Mouse (Mus musculus): ENCODE measurements around the gene Qpctl.

Qpctl gene

DNA sequence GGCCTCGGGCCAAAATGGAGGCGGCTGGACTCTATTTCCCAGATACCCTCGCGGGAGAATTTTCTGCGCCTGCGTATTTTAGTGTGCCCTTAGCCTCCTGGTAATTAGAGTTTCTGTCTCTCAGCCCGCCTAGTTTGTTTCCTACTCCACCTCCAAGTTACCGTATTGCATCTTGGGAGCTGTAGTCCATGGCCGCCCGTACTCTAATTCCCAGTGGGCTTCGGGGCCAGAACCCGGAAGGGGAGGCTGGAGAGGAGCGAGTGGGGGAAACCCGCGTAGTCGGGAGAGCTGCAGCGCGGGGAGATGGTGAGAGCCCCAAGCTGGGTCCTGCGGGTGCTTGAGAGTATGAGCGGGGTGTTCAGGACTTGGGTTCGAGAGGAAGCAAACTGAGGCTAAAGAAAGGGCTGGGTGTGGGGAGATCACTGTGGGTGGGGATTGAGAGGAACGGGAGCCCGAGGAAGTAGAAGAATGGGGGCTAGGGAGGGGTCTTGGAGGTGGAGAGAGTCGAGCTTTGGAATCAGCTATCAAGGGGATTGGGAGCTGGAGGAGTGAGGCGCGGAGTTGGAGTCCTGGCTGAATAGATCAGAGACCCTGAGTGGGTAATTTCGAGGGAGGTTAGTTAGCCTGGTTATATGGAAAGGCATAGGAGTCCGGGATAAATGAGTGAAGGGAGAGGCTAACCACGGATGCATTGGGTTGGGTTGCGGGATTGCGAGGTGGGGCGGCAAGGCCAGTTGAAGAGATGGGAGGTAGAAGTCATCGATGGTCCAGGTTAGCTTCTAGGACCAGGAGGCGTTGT is 29.3 kb downstream of the Qpctl start, which contains the start of gene Fbxo46:
TSS of gene Fbxo46 (plus strand) at position 229 of the 799 bp plus-strand sequence.
- peak; percentile 86 for DNase-seq (ENCODE audit: low spot score)

DNA sequence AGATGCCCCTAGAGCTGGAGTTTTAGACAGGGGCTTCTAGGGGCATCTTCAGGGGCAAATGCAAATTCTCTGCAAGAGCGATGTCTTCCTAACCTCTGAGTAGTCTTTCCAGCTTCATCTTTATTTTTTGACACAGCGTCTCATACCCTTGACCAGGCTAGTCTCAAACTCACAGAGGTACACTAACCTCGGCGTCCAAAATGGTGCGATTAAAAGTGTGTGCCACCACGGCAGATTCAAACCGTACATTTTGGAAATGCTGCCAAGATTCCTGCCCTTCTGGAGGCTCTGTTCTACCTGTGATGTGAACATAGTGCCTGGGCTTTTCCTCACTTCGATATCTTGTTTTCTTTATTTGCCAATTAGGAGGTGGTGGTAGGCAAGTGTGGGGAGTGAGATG is 30.0 kb downstream of the Qpctl start:
- no peak for DNase-seq (ENCODE audit: low spot score)

DNA sequence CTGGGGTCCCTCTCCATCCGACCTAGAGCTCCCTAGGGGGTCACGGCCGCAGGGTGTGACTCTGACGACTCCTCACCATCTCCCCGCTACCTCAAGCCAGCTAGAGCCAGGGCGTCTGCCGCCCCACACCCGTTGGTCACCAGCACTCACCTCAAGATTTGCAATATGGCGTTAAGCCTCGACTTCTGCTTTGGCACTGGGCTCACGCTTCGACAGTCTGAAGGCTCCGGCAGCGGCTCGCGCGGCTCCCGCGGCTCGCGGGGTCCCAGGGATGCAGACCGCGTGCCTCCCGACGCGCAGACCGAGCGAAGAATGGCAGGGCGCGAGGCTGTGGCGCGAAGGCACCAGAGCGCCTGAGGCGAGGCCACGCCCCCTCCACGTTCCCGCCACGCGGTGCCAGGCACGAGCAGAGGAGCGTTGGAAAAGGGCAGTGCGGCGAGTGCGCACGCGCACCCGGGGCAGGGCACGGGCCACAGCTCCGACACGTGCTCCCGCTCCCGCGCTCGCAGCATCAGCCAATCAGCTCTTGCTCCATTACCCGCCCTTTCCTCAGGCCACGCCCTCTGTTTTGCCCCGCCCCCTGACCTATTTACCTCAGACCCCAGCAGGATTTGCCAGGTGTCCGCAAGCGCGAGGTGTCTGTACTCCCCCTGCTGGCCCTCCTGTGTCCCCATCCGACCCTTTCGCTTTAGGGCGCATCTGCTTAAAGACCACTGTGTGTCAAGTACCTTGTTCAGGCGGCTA is 30.9 kb downstream of the Qpctl start, which contains the start of gene Gm4969:
TSS of gene Gm4969 (minus strand) at position 341 of the 744 bp plus-strand sequence.
- peak; percentile 52 for DNase-seq (ENCODE audit: low spot score)

DNA sequence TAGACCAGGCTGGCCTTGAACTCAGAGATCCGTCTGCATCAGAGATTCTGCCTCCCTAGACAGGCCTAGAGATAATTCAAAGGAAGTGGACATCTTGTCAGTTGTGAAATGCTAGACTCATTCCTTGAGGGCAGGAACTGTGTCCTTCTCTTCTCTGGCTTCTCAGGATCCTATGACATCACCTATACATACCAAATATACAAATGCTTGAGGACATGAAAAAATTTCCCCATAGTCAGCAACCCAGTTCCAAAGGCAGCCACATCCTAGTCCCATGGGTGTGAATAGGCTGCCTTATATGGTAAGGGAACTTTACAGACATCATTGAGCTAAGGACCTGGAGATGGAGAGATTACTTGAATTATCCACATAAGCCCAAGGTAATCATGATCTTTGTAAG is 39.5 kb downstream of the Qpctl start:
- DNase-seq (ENCODE audit: low spot score) = no peak

- no peak for DNase-seq (ENCODE audit: low spot score)
Measured at GRCm38 (mm10) chr7:19107436-19107835, 41.7 kb downstream of the Qpctl start.

GRCm38 (mm10) chr7:19104486-19104885 is 44.6 kb downstream of the Qpctl start:
- DNase-seq (ENCODE audit: low spot score) = no peak

DNA sequence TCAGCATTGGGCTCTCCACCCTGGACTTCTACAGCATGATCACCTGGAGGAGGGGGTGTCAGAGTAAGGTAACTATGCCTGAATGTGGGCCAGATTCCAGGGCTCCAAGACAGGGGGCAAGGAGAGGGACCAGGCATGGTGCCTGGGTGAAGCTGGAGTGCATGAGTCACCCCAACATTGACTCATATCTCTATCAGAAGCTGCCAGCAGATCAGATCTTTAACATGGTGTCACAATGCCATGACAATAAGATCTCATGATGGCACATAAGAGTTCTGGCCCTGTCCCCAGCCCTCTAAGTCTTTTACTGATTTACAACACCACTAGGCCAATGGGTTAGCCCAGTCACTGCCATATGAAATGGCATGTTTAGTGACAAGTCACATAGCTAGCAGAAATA is 45.4 kb downstream of the Qpctl start:
- DNase-seq (ENCODE audit: low spot score) = no peak

GRCm38 (mm10) chr7:19100290-19100689 is 48.8 kb downstream of the Qpctl start:
- no peak for DNase-seq (ENCODE audit: low spot score)

- DNase-seq (ENCODE audit: low spot score) = no peak
Measured at GRCm38 (mm10) chr7:19098811-19099210, 50.3 kb downstream of the Qpctl start.

DNA sequence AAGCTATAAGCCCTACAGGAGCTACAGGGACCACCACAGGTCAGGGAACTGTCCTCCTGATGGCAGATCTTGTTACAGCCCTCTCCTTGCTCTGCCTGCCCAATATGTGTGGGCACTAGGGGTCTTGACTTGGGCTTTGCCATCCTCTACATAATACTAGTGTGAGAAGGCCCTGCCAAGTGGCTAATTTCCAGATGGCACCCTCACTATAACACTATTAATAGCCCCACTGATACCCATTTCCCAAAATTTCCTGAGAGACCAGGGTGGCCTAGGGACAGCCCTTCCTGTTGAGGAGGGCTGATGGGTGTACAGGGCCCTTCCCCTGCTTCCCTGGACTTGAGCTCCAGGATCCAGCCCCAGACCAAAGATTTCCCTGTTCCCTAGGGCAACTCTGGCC is 51.2 kb downstream of the Qpctl start:
- DNase-seq (ENCODE audit: low spot score) = no peak

DNA sequence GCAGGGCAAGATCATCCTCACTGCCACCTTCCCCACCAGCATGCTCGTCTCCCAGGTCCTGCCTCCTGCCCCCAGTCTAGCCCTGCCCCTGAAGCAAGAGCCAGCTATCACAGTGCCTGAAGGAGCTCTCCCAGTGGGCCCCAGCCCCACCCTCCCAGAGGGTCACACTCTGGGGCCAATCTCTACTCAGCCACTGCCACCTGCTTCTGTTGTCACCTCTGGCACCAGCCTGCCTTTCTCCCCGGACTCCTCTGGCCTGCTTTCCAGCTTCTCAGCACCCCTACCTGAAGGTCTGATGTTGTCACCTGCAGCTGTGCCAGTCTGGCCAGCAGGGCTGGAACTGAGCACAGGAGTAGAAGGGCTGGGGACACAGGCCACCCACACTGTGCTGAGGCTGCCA is 51.9 kb downstream of the Qpctl start:
- no peak for DNase-seq (ENCODE audit: low spot score)

DNA sequence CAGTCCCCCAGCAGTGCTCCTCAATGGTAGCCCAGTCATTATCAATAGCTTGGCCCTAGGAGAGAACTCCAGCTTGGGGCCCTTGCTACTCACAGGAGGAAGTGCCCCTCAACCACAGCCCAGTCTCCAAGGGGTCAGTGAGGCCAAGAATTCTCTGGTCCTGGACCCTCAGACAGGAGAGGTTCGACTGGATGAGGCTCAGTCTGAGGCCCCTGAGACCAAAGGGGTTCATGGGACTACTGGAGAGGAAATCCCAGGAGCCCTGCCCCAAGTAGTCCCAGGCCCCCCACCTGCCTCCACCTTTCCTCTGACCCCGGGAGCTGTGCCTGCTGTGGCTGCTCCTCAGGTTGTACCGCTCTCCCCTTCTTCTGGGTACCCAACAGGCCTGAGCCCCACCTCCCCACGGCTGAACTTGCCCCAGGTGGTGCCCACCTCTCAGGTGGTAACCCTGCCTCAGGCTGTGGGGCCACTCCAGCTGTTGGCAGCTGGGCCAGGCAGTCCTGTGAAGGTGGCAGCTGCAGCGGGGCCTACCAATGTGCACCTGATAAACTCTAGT is 52.6 kb downstream of the Qpctl start:
- no peak for DNase-seq (ENCODE audit: low spot score)

DNA sequence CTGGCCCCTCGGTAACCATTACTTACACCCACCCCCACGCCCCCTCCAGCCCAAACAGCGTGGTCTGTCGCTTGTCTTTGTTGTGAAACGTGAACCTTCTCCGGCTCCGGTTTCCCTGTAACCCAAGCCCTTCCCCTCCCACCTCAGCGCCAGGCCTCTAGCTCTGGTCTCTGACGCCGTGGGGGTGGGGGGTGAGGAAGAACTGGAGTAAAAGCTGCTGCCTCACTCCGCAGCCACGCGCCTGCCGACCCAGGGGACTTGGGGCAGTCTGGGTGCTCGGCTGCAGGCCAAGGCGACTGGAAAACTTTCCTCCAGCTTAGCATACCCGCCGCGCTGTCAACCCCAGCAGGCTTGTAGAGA is 53.4 kb downstream of the Qpctl start:
- DNase-seq (ENCODE audit: low spot score) = peak; percentile 84

- DNase-seq (ENCODE audit: low spot score) = peak; percentile 72
Measured at GRCm38 (mm10) chr7:19094826-19095750, 54.0 kb downstream of the Qpctl start.

DNA sequence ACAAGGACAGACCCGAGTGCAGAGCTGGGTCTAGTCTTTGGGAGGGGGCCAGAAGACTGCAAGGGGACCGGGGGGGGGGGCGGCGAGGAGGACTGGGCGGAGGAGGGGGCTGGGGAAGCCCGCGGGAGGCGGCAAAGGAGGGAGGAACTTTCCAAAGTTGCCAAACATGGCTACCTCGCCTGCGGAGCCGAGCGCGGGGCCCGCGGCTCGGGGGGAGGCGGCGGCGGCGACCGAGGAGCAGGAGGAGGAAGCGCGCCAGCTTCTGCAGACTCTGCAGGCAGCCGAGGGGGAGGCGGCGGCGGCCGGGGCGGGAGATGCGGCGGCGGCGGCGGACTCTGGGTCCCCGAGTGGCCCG is 54.6 kb downstream of the Qpctl start, which contains the start of gene Six5:
TSS of gene Six5 (plus strand) at position 124 of the 355 bp plus-strand sequence.
- peak; percentile 74 for DNase-seq (ENCODE audit: low spot score)

DNA sequence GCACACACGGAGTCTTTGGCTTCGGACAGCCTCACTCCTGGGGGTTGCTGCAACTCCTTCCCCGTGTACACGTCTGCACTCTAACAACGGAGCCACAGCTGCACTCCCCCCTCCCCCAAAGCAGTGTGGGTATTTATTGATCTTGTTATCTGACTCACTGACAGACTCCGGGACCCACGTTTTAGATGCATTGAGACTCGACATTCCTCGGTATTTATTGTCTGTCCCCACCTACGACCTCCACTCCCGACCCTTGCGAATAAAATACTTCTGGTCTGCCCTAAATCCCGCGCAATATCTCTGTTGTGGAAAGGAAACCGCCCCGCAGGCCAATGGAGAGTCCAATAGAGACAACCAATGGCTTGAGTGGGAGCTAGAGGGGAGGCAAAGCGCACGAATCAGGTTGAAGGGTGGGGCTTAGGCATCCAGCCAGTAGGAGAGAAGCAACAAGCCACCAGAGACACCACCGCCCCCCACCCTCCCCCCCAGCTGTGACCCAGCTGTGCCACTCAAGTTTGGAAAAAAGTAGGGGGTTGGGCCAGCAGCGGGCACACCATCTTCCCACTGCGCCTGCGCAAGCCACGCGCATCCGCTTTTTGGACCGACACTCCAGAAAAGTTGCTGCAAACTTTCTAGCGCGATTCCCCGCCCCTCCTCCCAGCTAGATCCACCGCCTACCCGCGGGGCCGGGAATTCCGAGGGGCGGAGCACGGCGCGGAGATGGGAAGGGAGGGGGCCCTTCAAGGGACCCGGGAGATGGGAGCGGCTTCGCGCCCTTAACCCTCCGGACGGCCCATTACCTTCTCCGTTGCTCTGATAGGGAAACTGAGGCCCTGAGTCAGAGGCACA is 55.3 kb downstream of the Qpctl start:
- peak; percentile 99 for DNase-seq (ENCODE audit: low spot score)

DNA sequence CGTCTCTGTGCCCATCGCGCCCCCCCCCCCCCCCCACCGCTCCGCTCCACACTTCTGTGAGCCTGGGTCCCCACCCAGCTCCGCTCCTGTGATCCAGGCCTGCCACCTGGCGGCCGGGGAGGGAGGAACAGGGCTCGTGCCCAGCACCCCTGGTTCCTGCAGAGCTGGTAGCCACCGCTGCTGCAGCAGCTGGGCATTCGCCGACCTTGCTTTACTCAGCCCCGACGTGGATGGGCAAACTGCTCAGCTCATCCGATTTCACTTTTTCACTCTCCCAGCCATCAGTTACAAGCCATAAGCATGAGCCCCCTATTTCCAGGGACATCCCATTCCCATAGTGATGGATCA is 55.9 kb downstream of the Qpctl start:
- peak; percentile 89 for DNase-seq (ENCODE audit: low spot score)

DNA sequence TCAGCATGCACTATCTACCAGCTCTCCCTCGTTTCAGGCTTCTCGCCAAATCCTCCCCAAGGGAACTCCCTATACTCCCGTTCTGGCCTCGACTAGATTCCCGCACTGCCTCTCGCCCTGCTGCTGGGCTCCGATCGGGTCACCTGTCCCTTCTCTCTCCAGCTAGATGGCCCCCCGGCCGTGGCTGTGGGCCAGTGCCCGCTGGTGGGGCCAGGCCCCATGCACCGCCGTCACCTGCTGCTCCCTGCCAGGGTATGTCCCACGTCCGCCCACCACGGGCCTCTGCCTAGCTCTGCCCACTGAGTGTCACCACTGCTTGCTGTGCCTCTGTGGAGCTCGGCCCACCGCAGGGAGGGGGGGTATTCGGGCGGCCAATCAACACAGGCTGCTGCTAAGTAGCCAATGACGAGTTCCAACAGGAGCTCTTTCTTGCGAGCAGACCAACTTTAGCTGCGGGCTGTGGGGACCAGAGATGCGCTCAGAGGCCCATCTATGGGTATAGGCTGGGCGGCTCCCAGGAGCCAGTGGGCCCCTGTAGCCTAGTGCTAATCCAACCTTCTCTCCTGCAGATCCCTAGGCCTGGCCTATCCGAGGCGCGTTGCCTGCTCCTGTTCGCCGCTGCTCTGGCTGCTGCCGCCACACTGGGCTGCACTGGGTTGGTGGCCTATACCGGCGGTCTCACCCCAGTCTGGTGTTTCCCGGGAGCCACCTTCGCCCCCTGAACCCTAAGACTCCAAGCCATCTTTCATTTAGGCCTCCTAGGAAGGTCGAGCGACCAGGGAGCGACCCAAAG is 56.5 kb downstream of the Qpctl start:
- DNase-seq (ENCODE audit: low spot score) = peak; percentile 71

DNA sequence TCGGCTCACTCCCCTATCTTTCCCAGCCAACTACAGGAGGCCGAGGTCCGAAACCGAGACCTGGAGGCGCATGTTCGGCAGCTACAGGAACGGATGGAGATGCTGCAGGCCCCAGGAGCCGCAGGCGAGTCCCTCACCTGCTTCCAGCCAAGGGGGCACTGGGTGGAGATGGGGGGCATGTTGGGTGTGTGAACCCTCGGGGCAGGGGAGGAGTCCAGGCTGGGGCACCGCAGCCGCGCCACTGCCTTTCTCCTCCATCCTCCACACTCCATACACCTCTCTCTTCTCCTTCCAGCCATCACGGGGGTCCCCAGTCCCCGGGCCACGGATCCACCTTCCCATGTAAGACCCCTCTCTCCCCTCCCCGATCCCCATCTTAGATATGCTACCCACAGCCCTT is 57.2 kb downstream of the Qpctl start:
- no peak for DNase-seq (ENCODE audit: low spot score)
